Mouse (Mus musculus) lung, embryonic 14.5 days (tissue): Measurements from ENCODE around the gene Sh3pxd2a. TPM values are rescaled to one million over a fixed set of nuclear protein-coding genes. Genes with fewer than 3 reads are reported as not detected.
A peak's percentile ranks its signal among the peaks of the same experiment; 100 is the strongest.

Experiments used
- ATAC-seq: fragments of 200-750 bp; cut with Nextera tagmentation; 2 replicates; pipeline ENCODE4 v1.8.0; 2017; ENCODE audit warnings: mild to moderate bottlenecking, moderate TSS enrichment, moderate library complexity; ENCODE audit not compliant: insufficient read depth
- DNase-seq: peaks from one replicate; pipeline ENCODE4 v3.0.0-alpha.2; 2015
- H3K27ac ChIP-seq: fragments of 300-500 bp; sonication (generic); 2 replicates; pipeline ENCODE4 v1.5.1; 2014; ENCODE audit warnings: low read depth, mild to moderate bottlenecking, moderate library complexity
- H3K27me3 ChIP-seq: fragments of 300-500 bp; sonication (generic); 2 replicates; pipeline ENCODE4 v1.6.1; 2014; ENCODE audit warnings: low read length, control low read depth; ENCODE audit not compliant: insufficient read depth
- H3K36me3 ChIP-seq: fragments of 300-500 bp; sonication (generic); 2 replicates; pipeline ENCODE4 v1.6.1; 2014; ENCODE audit warnings: control low read depth; ENCODE audit not compliant: insufficient read depth
- H3K4me1 ChIP-seq: fragments of 300-500 bp; sonication (generic); 2 replicates; pipeline ENCODE4 v1.6.1; 2014; ENCODE audit warnings: antibody characterized with exemption, control low read depth; ENCODE audit not compliant: insufficient read depth
- H3K4me2 ChIP-seq: fragments of 300-500 bp; sonication (generic); 2 replicates; pipeline ENCODE4 v1.6.1; 2014; ENCODE audit warnings: mild to moderate bottlenecking
- H3K4me3 ChIP-seq: fragments of 300-500 bp; sonication (generic); 2 replicates; pipeline ENCODE4 v1.5.1; 2014; ENCODE audit warnings: low read depth, low read length
- H3K9ac ChIP-seq: fragments of 300-500 bp; sonication (generic); 2 replicates; pipeline ENCODE4 v1.6.1; 2014
- H3K9me3 ChIP-seq: fragments of 300-500 bp; sonication (generic); 2 replicates; pipeline ENCODE4 v1.6.1; 2016; ENCODE audit warnings: low read depth, low read length, control low read depth
- CTCF ChIP-seq: IDR thresholded peaks from 2 replicates; pipeline ENCODE4 v1.5.1; 2016; ENCODE audit warnings: antibody characterized with exemption, low read depth
- WGBS: fragments of 180-500 bp; shearing (Covaris S2); extraction: QIAGEN DNeasy Blood & Tissue Kit; methylation state at CpG from one replicate; pipeline ENCODE4 v1.1.7; 2014; 5-methylcytosine and 5-hydroxymethylcytosine counted together
- polyA plus RNA-seq: library from polyadenylated mRNA; unstranded; fragments of >200 nt; fragmentation: Nextera tagmentation; extraction: Ambion mirVana; gene quantifications from 2 replicates; pipeline ENCODE4 v1.2.1, GENCODE M21; 2014

The Sh3pxd2a gene
- polyA plus RNA-seq, 1 experiment from 2014 or later: 12.0 TPM

DNA sequence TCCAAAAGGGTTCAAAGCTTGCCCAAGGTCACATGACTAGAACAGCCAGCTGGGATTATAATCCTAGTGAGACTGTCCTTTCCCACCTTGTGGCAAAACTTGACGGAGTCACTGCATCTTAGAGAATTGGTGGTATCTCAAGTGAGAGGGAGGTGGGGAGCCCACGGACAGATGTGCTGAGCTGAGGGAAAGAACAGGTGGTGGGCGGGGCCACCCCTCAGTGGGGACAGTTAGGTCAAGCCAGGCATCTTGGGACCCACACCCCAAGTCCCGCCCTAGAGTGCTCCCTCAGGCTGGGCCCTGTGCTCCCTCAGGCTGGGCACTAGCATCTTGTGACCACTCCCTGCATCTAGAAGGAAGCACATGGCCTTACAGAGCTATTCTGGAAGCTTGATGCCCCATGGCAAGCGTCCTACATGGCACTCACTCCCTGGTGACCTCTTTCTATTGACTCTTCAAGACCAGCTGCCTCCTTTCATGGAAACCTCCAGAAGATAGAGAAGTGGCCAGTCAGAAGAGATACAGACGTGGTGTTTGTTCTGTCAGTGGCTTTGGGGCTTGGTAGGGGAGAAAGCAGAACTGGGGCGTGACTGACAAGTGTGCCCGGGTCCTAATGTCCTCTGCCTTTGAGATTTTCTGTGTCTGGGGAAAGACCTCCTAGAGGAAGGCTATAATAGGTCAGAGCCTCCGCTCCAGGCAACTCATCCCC is 24.3 kb downstream of the Sh3pxd2a start:
- Histone ChIP-seq H3K9ac (no peak overlapping the region), H3K4me1 (peaks cover 56% of the 10 kb centered on the region), H3K4me3 (no peak overlapping the region), H3K9me3 (no peaks in the 10 kb centered on the region), H3K27me3 (no peaks in the 10 kb centered on the region), H3K4me2 (no peak overlapping the region), H3K36me3 (no peaks in the 10 kb centered on the region), H3K27ac (no peak overlapping the region)
- 74% methylated on average over 9 of the region's 9 CpGs for WGBS
- DNase-seq (no peak), ATAC-seq (no peak)
- TF ChIP-seq CTCF: no peak

- ATAC-seq: peak; percentile 92
- WGBS: 26% methylated on average over 5 of the region's 5 CpGs
- TF ChIP-seq CTCF: no peak
- H3K27me3 ChIP-seq: no peaks in the 10 kb centered on the region
- H3K9ac ChIP-seq: no peak overlapping the region
- H3K4me3 ChIP-seq: no peak overlapping the region
- H3K4me1 ChIP-seq: peaks cover 42% of the 10 kb centered on the region
- H3K36me3 ChIP-seq: no peaks in the 10 kb centered on the region
- peak; percentile 93 for DNase-seq
- peak overlapping the region; percentile 26; the same call in 1 of the 2 replicates for H3K27ac ChIP-seq
- no peaks in the 10 kb centered on the region for H3K9me3 ChIP-seq
- H3K4me2 ChIP-seq: no peak overlapping the region
Measured at GRCm38 (mm10) chr19:47438445-47438844, 25.8 kb downstream of the Sh3pxd2a start.

GRCm38 (mm10) chr19:47437040-47437439 is 27.2 kb downstream of the Sh3pxd2a start:
- ATAC-seq (no peak), DNase-seq (no peak)
- Histone ChIP-seq H3K9ac (no peak overlapping the region), H3K4me2 (no peak overlapping the region), H3K27me3 (no peaks in the 10 kb centered on the region), H3K27ac (no peak overlapping the region), H3K4me3 (no peak overlapping the region), H3K9me3 (no peaks in the 10 kb centered on the region), H3K4me1 (peaks cover 39% of the 10 kb centered on the region), H3K36me3 (no peaks in the 10 kb centered on the region)
- 94% methylated on average over 4 of the region's 4 CpGs for WGBS
- TF ChIP-seq CTCF: no peak

DNA sequence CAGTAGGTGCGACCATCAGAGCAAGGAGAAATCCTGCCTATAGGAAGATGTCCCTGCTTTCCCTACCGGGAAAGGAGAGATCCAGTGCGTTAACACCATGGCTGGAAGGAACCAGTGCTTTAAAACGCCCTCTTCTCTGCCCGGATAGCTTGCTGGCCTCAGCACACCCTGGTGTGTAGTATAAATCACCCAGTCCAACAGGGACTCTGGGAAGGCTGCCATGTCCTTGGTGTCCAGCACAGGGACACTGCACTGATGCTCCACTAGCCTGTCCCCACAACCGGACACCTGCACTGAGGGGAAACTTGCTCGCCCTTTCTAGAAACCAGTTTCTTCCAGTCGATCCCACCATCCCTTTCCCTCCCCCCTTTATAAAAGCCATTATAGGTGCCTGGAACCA is 28.0 kb downstream of the Sh3pxd2a start:
- no peak overlapping the region for H3K27ac ChIP-seq
- H3K4me3 ChIP-seq: no peak overlapping the region
- H3K9ac ChIP-seq: no peak overlapping the region
- H3K27me3 ChIP-seq: no peaks in the 10 kb centered on the region
- no peaks in the 10 kb centered on the region for H3K36me3 ChIP-seq
- no peaks in the 10 kb centered on the region for H3K9me3 ChIP-seq
- 86% methylated on average over 8 of the region's 8 CpGs for WGBS
- DNase-seq: no peak
- no peak for ATAC-seq
- peaks cover 39% of the 10 kb centered on the region for H3K4me1 ChIP-seq
- no peak for TF ChIP-seq CTCF
- no peak overlapping the region for H3K4me2 ChIP-seq

GRCm38 (mm10) chr19:47434655-47435054 is 29.5 kb downstream of the Sh3pxd2a start:
- no peak overlapping the region for H3K9ac ChIP-seq
- no peak overlapping the region for H3K4me2 ChIP-seq
- DNase-seq: no peak
- no peak for TF ChIP-seq CTCF
- H3K27ac ChIP-seq: no peak overlapping the region
- H3K27me3 ChIP-seq: no peaks in the 10 kb centered on the region
- H3K9me3 ChIP-seq: no peaks in the 10 kb centered on the region
- peaks cover 34% of the 10 kb centered on the region for H3K4me1 ChIP-seq
- 95% methylated on average over 14 of the region's 14 CpGs for WGBS
- H3K4me3 ChIP-seq: no peak overlapping the region
- no peaks in the 10 kb centered on the region for H3K36me3 ChIP-seq
- ATAC-seq: no peak

GRCm38 (mm10) chr19:47432339-47432738 is 31.9 kb downstream of the Sh3pxd2a start:
- TF ChIP-seq CTCF: no peak
- no peaks in the 10 kb centered on the region for H3K9me3 ChIP-seq
- H3K9ac ChIP-seq: no peak overlapping the region
- peaks cover 40% of the 10 kb centered on the region for H3K4me1 ChIP-seq
- WGBS: 33% methylated on average over 10 of the region's 10 CpGs
- no peak overlapping the region for H3K4me3 ChIP-seq
- peak overlapping the region; percentile 58; the same call in 1 of the 2 replicates for H3K27ac ChIP-seq
- peak; percentile 57; the same call in 1 of the 2 replicates for ATAC-seq
- H3K4me2 ChIP-seq: peak overlapping the region; percentile 7
- no peaks in the 10 kb centered on the region for H3K27me3 ChIP-seq
- peak; percentile 80 for DNase-seq
- H3K36me3 ChIP-seq: no peaks in the 10 kb centered on the region

DNA sequence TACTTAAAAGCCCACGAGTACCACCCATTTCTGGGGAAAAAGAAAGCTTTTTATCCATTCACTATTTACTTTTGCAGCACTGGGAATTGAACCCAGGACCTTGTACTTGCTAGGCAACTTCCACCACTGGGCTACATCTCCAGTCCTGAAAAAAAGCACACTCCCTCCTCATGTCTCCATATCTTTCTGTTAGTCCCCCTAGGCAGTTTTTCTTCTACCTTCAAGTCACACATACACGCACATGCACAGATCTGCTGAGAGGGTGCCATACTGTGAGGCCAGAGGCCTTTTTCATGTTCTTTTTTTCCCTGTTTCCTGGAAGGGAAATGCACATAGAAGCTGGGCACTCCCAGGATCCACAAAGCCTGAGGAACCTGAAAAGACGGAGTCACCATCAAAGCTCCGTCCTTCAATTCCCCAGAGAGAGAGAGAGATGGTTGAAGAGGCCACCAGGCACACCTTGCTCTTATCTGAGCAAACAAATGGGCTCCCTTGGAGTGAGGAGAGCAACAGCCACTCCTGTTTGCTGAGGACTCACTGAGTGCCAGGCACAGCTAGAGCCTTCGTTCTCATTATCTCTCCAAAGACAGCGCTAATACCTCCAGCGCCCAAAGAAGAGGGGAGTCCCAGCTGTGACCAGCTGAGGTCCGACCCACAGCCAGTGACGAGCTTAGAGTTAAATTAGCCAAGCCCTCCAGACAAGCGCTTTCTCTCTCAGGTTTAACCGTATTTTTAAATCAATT is 32.8 kb downstream of the Sh3pxd2a start:
- Histone ChIP-seq H3K27ac (peak overlapping the region; percentile 58), H3K27me3 (no peaks in the 10 kb centered on the region), H3K9me3 (no peaks in the 10 kb centered on the region), H3K4me2 (no peak overlapping the region; the same call in 1 of the 2 replicates), H3K9ac (no peak overlapping the region), H3K4me3 (no peak overlapping the region), H3K36me3 (no peaks in the 10 kb centered on the region), H3K4me1 (peaks cover 42% of the 10 kb centered on the region)
- WGBS: 51% methylated on average over 11 of the region's 11 CpGs
- DNase-seq: no peak
- no peak for ATAC-seq
- no peak for TF ChIP-seq CTCF
